Mouse (Mus musculus): Measurements from ENCODE around the gene Krt17. TPM values are rescaled to one million over a fixed set of nuclear protein-coding genes. Genes with fewer than 3 reads are reported as not detected.
"Not testable (repeated sequence)": the region's sequence is repeated elsewhere in the genome, so short reads cannot be mapped to it uniquely, and the experiment has no call there.

Gene Krt17
- polyA plus RNA-seq, 1 experiment, result 0.08 TPM

DNA sequence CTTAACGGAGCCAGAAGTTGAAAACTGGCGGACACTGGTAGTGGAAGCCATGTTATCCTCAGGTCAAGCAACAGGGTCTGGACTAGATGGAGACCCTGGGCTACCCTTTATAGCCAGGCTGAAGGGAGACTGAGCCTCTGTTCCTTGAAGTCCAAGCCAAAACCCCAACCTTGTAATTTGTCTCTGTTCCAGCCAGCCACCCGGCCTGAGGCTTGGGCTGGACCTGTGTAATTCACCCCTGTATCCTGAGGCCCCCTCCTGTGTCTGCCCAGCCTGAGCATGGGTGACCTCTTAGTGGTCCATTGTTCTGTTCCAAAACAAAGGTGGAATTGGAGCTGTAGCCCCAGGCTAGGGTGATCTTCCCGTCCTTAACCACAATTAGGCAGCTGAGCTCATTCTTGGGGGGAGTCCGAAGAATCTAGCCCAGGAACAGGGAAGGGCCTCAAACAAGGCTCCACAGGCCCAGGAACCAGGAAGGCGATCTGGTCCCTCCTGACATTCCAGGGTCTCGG lies 9.0 kb upstream of the Krt17 start, which contains the start of gene Krt42:
Krt42 (minus strand) TSS at position 51 of the 512 bp plus-strand sequence.
- Histone ChIP-seq H3K36me3 (replicated peaks; ENCODE audit: low read length) (no peaks in the 10 kb centered on the region), H3K27me3 (replicated peaks) (peaks cover 50% of the 10 kb centered on the region)
- TF ChIP-seq GATA1 (IDR thresholded peaks at IDR 0.05; ENCODE audit: borderline replicate concordance, low read length) (no peak), FLI1 (IDR thresholded peaks at IDR 0.05; ENCODE audit: low read length) (no peak)

DNA sequence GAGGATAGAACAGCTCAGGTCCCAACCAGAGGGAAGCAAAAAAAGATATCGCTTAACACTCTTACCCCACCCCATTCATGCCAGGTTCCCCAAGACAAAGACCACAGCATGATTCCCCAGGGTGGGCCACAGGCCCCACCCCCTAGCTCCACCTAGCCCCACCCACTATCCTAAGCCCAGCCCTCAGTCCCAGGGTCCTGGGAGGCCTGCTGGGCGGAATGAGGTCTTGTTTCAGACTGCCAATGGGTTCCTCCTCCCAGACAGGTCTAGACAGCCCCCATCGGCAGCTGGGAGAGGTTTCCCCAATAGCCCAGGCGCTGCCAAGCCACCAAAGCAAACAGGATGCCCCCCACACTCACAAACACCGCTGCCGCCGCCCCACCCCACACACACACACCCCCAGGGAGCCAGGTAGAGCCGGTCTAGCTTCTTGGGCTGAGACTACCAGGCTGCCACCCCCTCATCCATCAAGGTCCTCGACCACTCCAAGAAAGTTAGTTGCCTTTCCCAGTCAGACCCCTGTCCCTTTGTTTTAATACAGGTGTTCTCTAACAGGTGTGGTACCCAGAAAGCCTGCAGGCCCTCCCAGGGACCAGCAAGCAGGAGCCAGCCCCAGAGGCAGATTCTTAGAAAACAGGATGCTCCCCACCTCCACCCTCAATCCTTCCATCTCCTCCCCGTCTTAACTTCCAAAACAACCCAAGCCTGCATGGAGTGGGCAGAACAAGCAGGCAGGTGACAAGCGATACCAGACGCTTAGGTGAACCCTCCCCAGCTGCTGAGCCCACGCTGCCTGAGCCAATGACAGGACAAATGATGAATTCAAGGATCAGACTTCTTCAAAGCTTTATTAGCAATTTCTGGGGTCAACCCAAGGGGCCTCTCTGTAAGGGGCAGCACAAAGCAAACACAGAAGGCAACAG lies 1.5 kb upstream of the Krt17 start:
- TF ChIP-seq FLI1 (IDR thresholded peaks at IDR 0.05; ENCODE audit: low read length) (no peak), GATA1 (IDR thresholded peaks at IDR 0.05; ENCODE audit: borderline replicate concordance, low read length) (no peak)
- Histone ChIP-seq H3K27me3 (replicated peaks) (peaks cover 58% of the 10 kb centered on the region), H3K4me3 (replicated peaks) (no peak overlapping the region), H3K4me1 (no peaks in the 10 kb centered on the region), H3K9me3 (no peaks in the 10 kb centered on the region), H3K36me3 (replicated peaks; ENCODE audit: low read length) (no peaks in the 10 kb centered on the region)

More for the DNA sequence above, 9.0 kb upstream of the Krt17 start, which contains the start of gene Krt42:
- Histone ChIP-seq H3K9me3 (no peaks in the 10 kb centered on the region), H3K4me1 (no peaks in the 10 kb centered on the region), H3K4me3 (replicated peaks) (no peak within 1 kb of the TSS)

- H3K9me3 ChIP-seq, result no peaks in the 10 kb centered on the region
- TF ChIP-seq FLI1 (IDR thresholded peaks at IDR 0.05; ENCODE audit: low read length) (no peak), GATA1 (IDR thresholded peaks at IDR 0.05; ENCODE audit: borderline replicate concordance, low read length) (no peak)
- no peaks in the 10 kb centered on the region for H3K4me1 ChIP-seq
- no peak overlapping the region for H3K4me3 ChIP-seq (replicated peaks)
- no peaks in the 10 kb centered on the region for H3K36me3 ChIP-seq (replicated peaks; ENCODE audit: low read length)
- H3K27me3 ChIP-seq (replicated peaks), result peaks cover 57% of the 10 kb centered on the region
Measured at GRCm38 (mm10) chr11:100261235-100261605, 391 bp upstream of the Krt17 start.

DNA sequence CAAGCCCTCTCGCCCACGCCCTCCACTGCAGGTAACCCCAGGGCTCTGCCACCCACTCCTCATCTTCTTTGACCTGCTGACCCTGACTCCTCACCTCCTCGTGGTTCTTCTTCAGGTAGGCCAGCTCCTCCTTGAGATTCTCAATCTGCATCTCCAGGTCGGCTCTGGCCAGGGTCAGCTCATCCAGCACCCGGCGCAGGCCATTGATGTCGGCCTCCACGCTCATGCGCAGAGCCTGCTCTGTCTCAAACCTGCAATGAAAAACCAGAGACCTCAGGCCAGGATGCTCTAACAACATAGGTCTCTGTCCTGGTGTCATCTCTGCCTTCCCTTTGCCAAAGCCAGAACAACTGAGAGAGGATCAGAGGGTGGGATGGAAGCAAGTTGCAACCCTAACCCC lies 1.8 kb downstream of the Krt17 start:
- Histone ChIP-seq H3K27me3 (replicated peaks) (peaks cover 61% of the 10 kb centered on the region), H3K36me3 (replicated peaks; ENCODE audit: low read length) (no peaks in the 10 kb centered on the region), H3K9me3 (no peaks in the 10 kb centered on the region), H3K4me3 (replicated peaks) (no peak overlapping the region), H3K4me1 (peaks cover 8% of the 10 kb centered on the region)
- TF ChIP-seq GATA1 (IDR thresholded peaks at IDR 0.05; ENCODE audit: borderline replicate concordance, low read length) (no peak), FLI1 (IDR thresholded peaks at IDR 0.05; ENCODE audit: low read length) (no peak)

DNA sequence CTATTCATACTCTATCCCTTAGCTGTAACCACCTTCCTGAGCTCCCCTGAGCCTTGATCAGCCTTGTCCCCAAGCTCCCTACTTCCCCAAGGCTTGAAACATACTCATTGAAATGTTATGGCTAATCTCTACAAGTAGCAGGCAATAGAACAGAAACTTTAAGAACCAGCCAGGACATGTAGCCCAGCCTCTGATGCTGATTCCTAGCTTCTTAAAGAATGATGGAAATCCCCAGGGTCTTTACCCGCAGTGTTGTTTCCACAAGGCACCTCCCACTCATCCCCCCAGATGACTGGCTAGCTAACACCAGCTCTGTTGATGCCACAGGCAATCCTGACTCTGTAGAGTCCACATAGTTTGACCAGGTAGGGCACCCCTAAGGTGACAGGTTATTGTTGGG lies 2.9 kb downstream of the Krt17 start:
- Histone ChIP-seq H3K36me3 (replicated peaks; ENCODE audit: low read length) (no peaks in the 10 kb centered on the region), H3K4me3 (replicated peaks) (no peak overlapping the region), H3K4me1 (peaks cover 11% of the 10 kb centered on the region), H3K9me3 (no peaks in the 10 kb centered on the region), H3K27me3 (replicated peaks) (peaks cover 65% of the 10 kb centered on the region)
- TF ChIP-seq FLI1 (IDR thresholded peaks at IDR 0.05; ENCODE audit: low read length) (no peak), GATA1 (IDR thresholded peaks at IDR 0.05; ENCODE audit: borderline replicate concordance, low read length) (no peak)

DNA sequence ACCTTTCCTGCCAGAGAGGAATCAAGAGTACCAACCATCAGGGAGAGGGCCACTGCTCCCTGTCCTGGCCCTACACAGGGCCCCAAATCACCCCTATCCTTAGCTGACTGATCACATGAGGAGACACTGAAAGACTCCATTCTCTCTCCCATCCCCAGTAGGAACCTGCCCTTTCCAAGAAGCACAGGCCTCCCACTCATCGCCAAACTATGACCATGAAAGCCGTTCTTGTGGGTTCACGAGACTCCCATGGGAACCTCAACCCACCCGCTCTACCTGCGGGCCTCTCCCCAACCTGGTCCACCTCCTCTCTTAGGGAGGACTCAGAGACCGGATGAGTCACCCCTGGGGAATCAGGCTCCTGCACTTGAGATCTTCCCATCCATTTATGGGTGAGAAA lies 5.3 kb downstream of the Krt17 start:
- H3K4me1 ChIP-seq, result peaks cover 11% of the 10 kb centered on the region
- no peak overlapping the region for H3K4me3 ChIP-seq (replicated peaks)
- no peaks in the 10 kb centered on the region for H3K9me3 ChIP-seq
- TF ChIP-seq GATA1 (IDR thresholded peaks at IDR 0.05; ENCODE audit: borderline replicate concordance, low read length) (no peak), FLI1 (IDR thresholded peaks at IDR 0.05; ENCODE audit: low read length) (no peak)
- peaks cover 51% of the 10 kb centered on the region for H3K27me3 ChIP-seq (replicated peaks)
- no peaks in the 10 kb centered on the region for H3K36me3 ChIP-seq (replicated peaks; ENCODE audit: low read length)

DNA sequence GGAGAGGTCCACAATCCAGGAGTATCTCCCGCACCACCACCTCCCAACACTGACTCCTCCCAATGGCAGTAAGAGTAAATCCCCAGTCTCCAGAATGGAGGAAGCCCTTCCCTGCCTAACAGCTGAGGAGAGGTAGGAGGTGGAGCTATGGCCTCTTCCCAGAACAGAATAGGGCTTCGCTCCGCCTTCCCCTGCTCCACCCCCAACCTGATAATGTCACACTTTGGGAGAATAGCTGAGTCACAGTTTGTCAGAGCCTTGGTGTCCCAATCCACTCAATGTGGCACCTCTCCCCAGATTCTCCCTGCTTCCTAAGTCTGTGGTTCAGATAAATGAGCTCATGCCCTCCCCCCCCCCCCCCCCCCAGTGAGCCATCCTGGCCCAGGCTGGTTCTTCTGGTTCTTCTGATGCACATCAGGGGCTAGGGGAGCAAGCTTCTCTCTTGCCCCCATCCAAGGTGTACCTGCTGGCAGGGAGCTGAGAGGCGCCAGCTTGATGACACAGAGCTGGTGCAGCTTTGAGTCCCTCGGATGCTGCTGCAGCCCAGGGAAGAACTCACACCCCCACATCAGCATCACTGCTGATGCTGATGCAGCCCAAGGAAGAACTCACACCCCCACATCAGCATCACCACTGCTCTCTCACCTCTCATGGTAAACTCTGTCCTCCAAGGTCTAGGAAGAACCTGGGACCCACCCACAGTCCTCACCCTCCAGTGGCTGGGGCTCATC lies 6.3 kb downstream of the Krt17 start:
- peaks cover 47% of the 10 kb centered on the region for H3K27me3 ChIP-seq (replicated peaks)
- H3K4me3 ChIP-seq (replicated peaks), result no peak overlapping the region
- TF ChIP-seq GATA1 (IDR thresholded peaks at IDR 0.05; ENCODE audit: borderline replicate concordance, low read length), result no peak
- no peaks in the 10 kb centered on the region for H3K9me3 ChIP-seq
- H3K4me1 ChIP-seq, result peaks cover 11% of the 10 kb centered on the region
- no peaks in the 10 kb centered on the region for H3K36me3 ChIP-seq (replicated peaks; ENCODE audit: low read length)

- peaks cover 2% of the 10 kb centered on the region for H3K4me1 ChIP-seq
- no peaks in the 10 kb centered on the region for H3K9me3 ChIP-seq
- H3K4me3 ChIP-seq (replicated peaks), result no peak within 1 kb of the TSS
- H3K27me3 ChIP-seq (replicated peaks), result peaks cover 15% of the 10 kb centered on the region
- H3K36me3 ChIP-seq (replicated peaks; ENCODE audit: low read length), result no peaks in the 10 kb centered on the region
- TF ChIP-seq GATA1 (IDR thresholded peaks at IDR 0.05; ENCODE audit: borderline replicate concordance, low read length), result no peak
- TF ChIP-seq FLI1 (IDR thresholded peaks at IDR 0.05; ENCODE audit: low read length), result no peak
Measured at GRCm38 (mm10) chr11:100248852-100249465, 11.9 kb downstream of the Krt17 start, which contains the start of gene Krt16. Krt16 (minus strand) TSS chr11:100248902.

DNA sequence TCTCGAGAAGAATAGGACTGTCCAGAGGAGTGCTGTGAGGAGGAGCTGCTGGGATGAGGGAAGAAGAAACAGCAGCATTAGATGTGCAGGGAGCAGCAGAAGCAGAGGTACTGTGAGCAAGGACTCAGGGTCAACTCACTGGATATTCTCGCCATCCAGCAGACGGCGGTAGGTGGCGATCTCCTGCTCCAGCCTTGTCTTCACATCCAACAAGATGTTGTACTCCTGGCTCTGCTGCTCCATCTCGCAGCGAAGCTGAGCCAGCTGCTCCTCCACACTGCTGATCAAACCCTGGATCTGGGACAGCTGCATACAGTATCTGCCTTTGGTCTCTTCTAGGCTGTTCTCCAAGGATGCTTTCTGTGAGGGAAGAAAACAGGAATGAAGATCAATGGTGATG lies 14.4 kb downstream of the Krt17 start:
- not testable (repeated sequence) for H3K36me3 ChIP-seq (replicated peaks; ENCODE audit: low read length); H3K27me3 ChIP-seq (replicated peaks); H3K4me1 ChIP-seq; H3K9me3 ChIP-seq; H3K4me3 ChIP-seq (replicated peaks)

- not testable (repeated sequence) for H3K4me1 ChIP-seq; H3K27me3 ChIP-seq (replicated peaks); H3K4me3 ChIP-seq (replicated peaks); H3K36me3 ChIP-seq (replicated peaks; ENCODE audit: low read length)
- H3K9me3 ChIP-seq, result peaks cover 20% of the 10 kb centered on the region
Measured at GRCm38 (mm10) chr11:100240272-100240671, 20.6 kb downstream of the Krt17 start.

Measured in megakaryocyte, embryonic 14.5 days (primary cell).